Mouse (Mus musculus): ENCODE measurements around the gene Kcnk2.
A peak's percentile ranks its signal among the peaks of the same experiment; 100 is the strongest.

Kcnk2 gene

GRCm38 (mm10) chr1:189214477-189214876 is 187.6 kb downstream of the Kcnk2 start:
- no peak for DNase-seq

GRCm38 (mm10) chr1:189209715-189210108 is 192.4 kb downstream of the Kcnk2 start:
- no peak for DNase-seq

- DNase-seq: peak; percentile 39
Measured at GRCm38 (mm10) chr1:189209029-189209714, 192.9 kb downstream of the Kcnk2 start.

GRCm38 (mm10) chr1:189208605-189209004 is 193.5 kb downstream of the Kcnk2 start:
- no peak for DNase-seq

- DNase-seq: no peak
Measured at GRCm38 (mm10) chr1:189195758-189196157, 206.3 kb downstream of the Kcnk2 start.

- DNase-seq: peak; percentile 69
Measured at GRCm38 (mm10) chr1:189187737-189188390, 214.2 kb downstream of the Kcnk2 start.

GRCm38 (mm10) chr1:189185206-189185750 is 216.8 kb downstream of the Kcnk2 start:
- DNase-seq: peak; percentile 22

GRCm38 (mm10) chr1:189177746-189178145 is 224.3 kb downstream of the Kcnk2 start:
- DNase-seq: no peak

- DNase-seq: no peak
Measured at GRCm38 (mm10) chr1:189173479-189173878, 228.6 kb downstream of the Kcnk2 start.

GRCm38 (mm10) chr1:189171138-189171537 is 230.9 kb downstream of the Kcnk2 start:
- no peak for DNase-seq

GRCm38 (mm10) chr1:189165756-189166155 is 236.3 kb downstream of the Kcnk2 start:
- no peak for DNase-seq

GRCm38 (mm10) chr1:189165141-189165540 is 236.9 kb downstream of the Kcnk2 start:
- no peak for DNase-seq

GRCm38 (mm10) chr1:189164721-189165120 is 237.4 kb downstream of the Kcnk2 start:
- DNase-seq: no peak

GRCm38 (mm10) chr1:189164241-189164640 is 237.8 kb downstream of the Kcnk2 start:
- DNase-seq: no peak
